ENCODE assay signal across 9 mouse cellular contexts in the genomic region with DNA sequence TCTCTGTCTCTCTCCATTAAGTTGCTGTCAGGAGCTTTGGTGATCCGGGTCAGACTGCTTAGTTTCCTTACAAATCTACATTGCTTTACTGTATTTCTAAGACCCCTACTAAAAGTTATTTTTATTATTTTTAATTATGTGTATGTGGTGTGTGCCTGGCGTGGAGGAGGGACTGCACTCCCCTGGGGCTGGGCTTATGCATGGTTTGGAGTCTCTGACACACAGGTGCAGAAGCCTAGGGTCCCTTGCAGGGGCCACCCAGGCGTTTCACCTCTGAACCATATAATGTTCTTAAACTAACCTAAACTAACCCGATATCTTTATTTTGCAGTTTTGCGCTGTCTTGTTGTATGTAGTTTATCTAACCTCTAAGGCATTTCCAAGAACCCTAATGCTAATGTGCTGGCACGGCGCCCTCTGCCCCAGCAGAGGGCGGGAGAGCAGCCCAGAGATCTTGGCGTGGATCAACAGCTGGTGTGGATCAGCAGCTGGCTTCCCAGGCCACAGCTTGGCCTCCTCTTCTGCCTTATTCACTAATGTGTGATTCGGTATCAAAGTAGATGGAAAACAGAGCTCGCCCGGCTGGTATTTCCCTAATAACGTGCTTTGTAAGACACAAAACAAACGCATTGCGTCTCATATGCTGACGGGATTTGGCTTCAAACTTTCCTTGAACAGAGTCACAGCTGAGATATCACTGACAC.
DNase-seq lines count a peak whose midpoint lies in the region; ATAC-seq lines count a peak whose summit lies in the region.
"Had no signal": no experiment of that assay in that cellular context is flagged by ENCODE, and none has a peak within 500 bp of the region (broad histone marks: within the 10 kb centered on the region; RNA-seq: fewer than 3 reads in every experiment).

No protein-coding gene starts in this region.

- ATAC-seq in heart, embryonic 11.5 days (replicated peaks; ENCODE audit: insufficient number of reproducible peaks, low FRiP score, low TSS enrichment), result no peak
- ATAC-seq in embryonic facial prominence, embryonic 14.5 days (ENCODE audit: low read depth), result peak; percentile 48; the same call in 1 of the 2 replicates
- peak; percentile 69 for ATAC-seq in intestine, embryonic 15.5 days

- H3K9ac ChIP-seq in heart, embryonic 11.5 days (ENCODE audit: low read depth, low read length), result no peak overlapping the region
- H3K9ac ChIP-seq in embryonic facial prominence, embryonic 14.5 days (ENCODE audit: low read depth, low read length), result no peak overlapping the region
- no peak overlapping the region for H3K9ac ChIP-seq in intestine, embryonic 15.5 days
- H3K9ac ChIP-seq: liver, embryonic 15.5 days had no signal

- no peaks in the 10 kb centered on the region for H3K9me3 ChIP-seq in heart, embryonic 11.5 days (replicated peaks; ENCODE audit: control insufficient read depth, low read length)
- H3K9me3 ChIP-seq in embryonic facial prominence, embryonic 14.5 days (ENCODE audit: control insufficient read depth, low read length), result no peaks in the 10 kb centered on the region
- no peaks in the 10 kb centered on the region for H3K9me3 ChIP-seq in intestine, embryonic 15.5 days
- H3K9me3 ChIP-seq: liver, embryonic 15.5 days had no signal

- H3K27me3 ChIP-seq in heart, embryonic 11.5 days (ENCODE audit: control insufficient read depth, insufficient read depth, low read length), result no peaks in the 10 kb centered on the region
- H3K27me3 ChIP-seq in embryonic facial prominence, embryonic 14.5 days (replicated peaks; ENCODE audit: control insufficient read depth, insufficient read depth, low read length), result no peaks in the 10 kb centered on the region
- no peaks in the 10 kb centered on the region for H3K27me3 ChIP-seq in intestine, embryonic 15.5 days (replicated peaks)
- H3K27me3 ChIP-seq: liver, embryonic 15.5 days had no signal

- no peaks in the 10 kb centered on the region for H3K36me3 ChIP-seq in heart, embryonic 11.5 days (ENCODE audit: control insufficient read depth, insufficient read depth, low read length)
- no peaks in the 10 kb centered on the region for H3K36me3 ChIP-seq in embryonic facial prominence, embryonic 14.5 days (ENCODE audit: control insufficient read depth, insufficient read depth, low read length)
- H3K36me3 ChIP-seq in intestine, embryonic 15.5 days, result no peaks in the 10 kb centered on the region
- H3K36me3 ChIP-seq: liver, embryonic 15.5 days had no signal

- no peak overlapping the region for H3K27ac ChIP-seq in heart, embryonic 11.5 days (ENCODE audit: low read depth, low read length)
- H3K27ac ChIP-seq in embryonic facial prominence, embryonic 14.5 days (replicated peaks; ENCODE audit: low read depth, low read length), result 0 out of 2 replicates have a peak overlapping the region, but pooled peaks have one; percentile 44
- H3K27ac ChIP-seq in intestine, embryonic 15.5 days, result peak overlapping the region; percentile 28; the same call in 1 of the 2 replicates
- H3K27ac ChIP-seq: liver, embryonic 15.5 days had no signal

- DNase-seq in heart, adult 11 months, result peak; percentile 98
- peak; percentile 88 for DNase-seq in embryonic facial prominence, embryonic 14.5 days (ENCODE audit: low spot score)
- peak; percentile 62 for DNase-seq in lung, postnatal 14 days
- DNase-seq in left cerebral cortex, adult 18-20 months (ENCODE audit: low spot score in 2 of 2), result no peak
- no peak for DNase-seq in thymus, postnatal 36 days
- no peak for DNase-seq in frontal cortex, postnatal 36 days (ENCODE audit: low spot score in 2 of 2)

- H3K4me2 ChIP-seq in heart, embryonic 11.5 days, result no peak overlapping the region
- H3K4me2 ChIP-seq in embryonic facial prominence, embryonic 14.5 days (ENCODE audit: low read depth, low read length), result no peak overlapping the region
- H3K4me2 ChIP-seq in intestine, embryonic 15.5 days (replicated peaks), result 0 out of 2 replicates have a peak overlapping the region, but pooled peaks have one; percentile 2
- H3K4me2 ChIP-seq: liver, embryonic 15.5 days had no signal

- no peak overlapping the region for H3K4me3 ChIP-seq in heart, embryonic 11.5 days (ENCODE audit: low read depth, low read length)
- H3K4me3 ChIP-seq in embryonic facial prominence, embryonic 14.5 days (ENCODE audit: low read depth, low read length), result no peak overlapping the region
- H3K4me3 ChIP-seq in intestine, embryonic 15.5 days (replicated peaks), result no peak overlapping the region
- H3K4me3 ChIP-seq: liver, embryonic 15.5 days had no signal

- peaks cover 10% of the 10 kb centered on the region; the same call in 1 of the 2 replicates for H3K4me1 ChIP-seq in heart, embryonic 11.5 days (ENCODE audit: control insufficient read depth, insufficient read depth, low read length)
- peaks cover 23% of the 10 kb centered on the region for H3K4me1 ChIP-seq in embryonic facial prominence, embryonic 14.5 days (ENCODE audit: control insufficient read depth, insufficient read depth, low read length)
- H3K4me1 ChIP-seq in intestine, embryonic 15.5 days (replicated peaks), result 0 out of 2 replicates have a peak, but pooled peaks cover 3% of the 10 kb centered on the region
- H3K4me1 ChIP-seq: liver, embryonic 15.5 days had no signal

- 61% methylated on average over 16 of the region's 16 CpGs for WGBS in heart, embryonic 11.5 days (ENCODE audit: insufficient replicate concordance)
- 33% methylated on average over 16 of the region's 16 CpGs for WGBS in embryonic facial prominence, embryonic 14.5 days
- WGBS in intestine, embryonic 15.5 days, result 47% methylated on average over 16 of the region's 16 CpGs

Comparison
In these comparisons a context has a peak if more than half of its experiments do, and no peak if none do; other contexts are left out.
1. DNase-seq: peak in heart, adult 11 months (single experiment), embryonic facial prominence, embryonic 14.5 days (single experiment) and lung, postnatal 14 days (single experiment); none in left cerebral cortex, adult 18-20 months (0 of 2), thymus, postnatal 36 days (0 of 2) and frontal cortex, postnatal 36 days (0 of 2).